Mouse (Mus musculus) midbrain, embryonic 14.5 days (tissue): ENCODE measurements around the gene Siae. TPM values are rescaled to one million over a fixed set of nuclear protein-coding genes. Genes with fewer than 3 reads are reported as not detected.
A peak's percentile ranks its signal among the peaks of the same experiment; 100 is the strongest.

ENCODE experiments used
- ATAC-seq: fragments of 200-750 bp; cut with Nextera tagmentation; 2 replicates; pipeline ENCODE4 v1.8.0; 2017; ENCODE audit warnings: moderate number of reproducible peaks, moderate library complexity; ENCODE audit not compliant: low FRiP score, low TSS enrichment
- DNase-seq: peaks from one replicate; pipeline ENCODE4 v3.0.0-alpha.2; 2015
- H3K27ac ChIP-seq: fragments of 300-500 bp; sonication (generic); replicated peaks from 2 replicates; pipeline ENCODE4 v1.5.1; 2014; ENCODE audit warnings: mild to moderate bottlenecking, low read depth, low read length, moderate library complexity
- H3K27me3 ChIP-seq: fragments of 300-500 bp; sonication (generic); 2 replicates; pipeline ENCODE4 v1.6.1; 2014; ENCODE audit warnings: low read length, control low read depth, mixed read lengths; ENCODE audit not compliant: control insufficient read depth, insufficient read depth
- H3K36me3 ChIP-seq: fragments of 300-500 bp; sonication (generic); 2 replicates; pipeline ENCODE4 v1.6.1; 2014; ENCODE audit warnings: low read length, control low read depth; ENCODE audit not compliant: control insufficient read depth, insufficient read depth
- H3K4me1 ChIP-seq: fragments of 300-500 bp; sonication (generic); 2 replicates; pipeline ENCODE4 v1.6.1; 2014; ENCODE audit warnings: mild to moderate bottlenecking, antibody characterized with exemption, low read length, control low read depth; ENCODE audit not compliant: control insufficient read depth, insufficient read depth
- H3K4me2 ChIP-seq: fragments of 300-500 bp; sonication (generic); 2 replicates; pipeline ENCODE4 v1.6.1; 2014; ENCODE audit warnings: mild to moderate bottlenecking, low read length, moderate library complexity
- H3K4me3 ChIP-seq: fragments of 300-500 bp; sonication (generic); replicated peaks from 2 replicates; pipeline ENCODE4 v1.5.1; 2014; ENCODE audit warnings: low read depth, low read length
- H3K9ac ChIP-seq: fragments of 300-500 bp; sonication (generic); replicated peaks from 2 replicates; pipeline ENCODE4 v1.6.1; 2014; ENCODE audit warnings: mild to moderate bottlenecking, low read length, moderate library complexity
- H3K9me3 ChIP-seq: fragments of 300-500 bp; sonication (generic); 2 replicates; pipeline ENCODE4 v1.6.1; 2016; ENCODE audit warnings: low read length, control low read depth, mixed read lengths; ENCODE audit not compliant: control insufficient read depth
- WGBS: fragments of 180-500 bp; shearing (Covaris S2); extraction: QIAGEN DNeasy Blood & Tissue Kit; methylation state at CpG from one replicate; pipeline ENCODE4 v1.1.7; 2014; 5-methylcytosine and 5-hydroxymethylcytosine counted together
- polyA plus RNA-seq: library from polyadenylated mRNA; unstranded; fragments of >200 nt; fragmentation: Nextera tagmentation; extraction: Ambion mirVana; gene quantifications from 2 replicates; pipeline ENCODE4 v1.2.1, GENCODE M21; 2014

Gene Siae
- polyA plus RNA-seq, 1 experiment from 2014 or later = 12.3 TPM

GRCm38 (mm10) chr9:37605089-37605488 is 49.6 kb downstream of the Siae start:
- no peak overlapping the region for H3K4me3 ChIP-seq
- H3K9ac ChIP-seq = no peak overlapping the region
- no peak overlapping the region for H3K4me2 ChIP-seq
- ATAC-seq (no peak), DNase-seq (no peak)
- H3K9me3 ChIP-seq = no peaks in the 10 kb centered on the region
- H3K27me3 ChIP-seq = no peaks in the 10 kb centered on the region
- no peak overlapping the region for H3K27ac ChIP-seq
- no peaks in the 10 kb centered on the region for H3K36me3 ChIP-seq
- 98% methylated on average over 3 of the region's 3 CpGs for WGBS
- no peaks in the 10 kb centered on the region for H3K4me1 ChIP-seq

DNA sequence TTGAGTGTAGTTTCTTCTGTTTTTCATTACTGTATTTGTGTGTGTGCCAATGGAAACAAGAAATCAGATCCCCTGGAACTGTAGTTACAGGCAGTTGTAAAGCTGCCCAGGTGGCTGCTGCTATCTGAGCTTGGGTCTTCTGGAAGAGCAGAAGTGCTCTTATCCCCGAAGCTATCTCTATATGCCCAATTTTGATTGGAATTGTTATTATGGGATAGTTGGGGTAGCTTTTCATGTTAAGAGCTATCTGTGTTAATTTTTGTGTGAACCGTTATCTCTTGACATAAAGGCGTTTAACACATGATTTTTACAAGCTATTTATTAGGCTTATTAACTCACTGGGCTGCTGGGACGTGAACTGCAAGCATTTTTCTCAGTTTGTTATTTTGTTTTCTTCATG is 54.1 kb downstream of the Siae start:
- DNase-seq (no peak), ATAC-seq (no peak)
- WGBS = 85% methylated on average over 4 of the region's 4 CpGs
- Histone ChIP-seq H3K27ac (no peak overlapping the region), H3K36me3 (no peaks in the 10 kb centered on the region), H3K4me3 (no peak overlapping the region), H3K9me3 (no peaks in the 10 kb centered on the region), H3K4me2 (no peak overlapping the region), H3K4me1 (peaks cover 6% of the 10 kb centered on the region), H3K27me3 (no peaks in the 10 kb centered on the region), H3K9ac (no peak overlapping the region)

GRCm38 (mm10) chr9:37613182-37613910 is 57.8 kb downstream of the Siae start, which contains the start of gene Spa17:
Spa17 (minus strand) TSS chr9:37613722.
- Histone ChIP-seq H3K4me2 (peak within 1 kb of the TSS; percentile 60), H3K4me3 (peak within 1 kb of the TSS; percentile 57), H3K27ac (peak within 1 kb of the TSS; percentile 83), H3K4me1 (peaks cover 6% of the 10 kb centered on the region), H3K36me3 (no peaks in the 10 kb centered on the region), H3K9ac (peak within 1 kb of the TSS; percentile 79), H3K27me3 (no peaks in the 10 kb centered on the region), H3K9me3 (no peaks in the 10 kb centered on the region)
- DNase-seq (peak; percentile 94), ATAC-seq (peak; percentile 95)
- WGBS = under 1% methylated on average over 45 of the region's 45 CpGs

DNA sequence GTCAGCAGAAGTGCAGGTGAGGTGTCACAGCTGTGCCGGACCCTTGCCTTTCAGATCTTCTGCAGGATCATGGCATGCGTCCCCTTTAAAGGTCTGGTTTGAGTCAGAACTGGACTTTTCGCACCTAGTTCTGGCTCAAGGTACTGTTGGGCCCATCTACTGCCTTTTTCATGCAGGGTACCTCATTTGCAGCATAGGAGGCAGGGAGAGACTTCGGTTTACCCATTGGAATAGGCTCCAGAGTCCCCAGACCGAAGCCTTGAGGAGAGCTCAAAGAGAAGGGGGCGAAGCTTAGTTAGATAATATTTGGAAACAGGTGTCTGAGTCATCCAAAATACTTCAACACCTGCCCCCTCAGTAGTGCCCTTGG is 58.4 kb downstream of the Siae start:
- Histone ChIP-seq H3K27ac (peak overlapping the region; percentile 70), H3K4me2 (peak overlapping the region; percentile 60), H3K9ac (peak overlapping the region; percentile 50; the same call in 1 of the 2 replicates), H3K4me3 (peak overlapping the region; percentile 57), H3K27me3 (no peaks in the 10 kb centered on the region), H3K4me1 (peaks cover 6% of the 10 kb centered on the region), H3K36me3 (no peaks in the 10 kb centered on the region), H3K9me3 (no peaks in the 10 kb centered on the region)
- WGBS = 20% methylated on average over 6 of the region's 6 CpGs
- ATAC-seq (no peak; the same call in 1 of the 2 replicates), DNase-seq (no peak)

GRCm38 (mm10) chr9:37614316-37614715 is 58.8 kb downstream of the Siae start:
- peak; percentile 4; the same call in 1 of the 2 replicates for ATAC-seq

GRCm38 (mm10) chr9:37615220-37615619 is 59.7 kb downstream of the Siae start:
- no peaks in the 10 kb centered on the region for H3K9me3 ChIP-seq
- no peak overlapping the region for H3K4me3 ChIP-seq
- H3K27me3 ChIP-seq = no peaks in the 10 kb centered on the region
- no peaks in the 10 kb centered on the region for H3K36me3 ChIP-seq
- DNase-seq = no peak
- no peak overlapping the region for H3K9ac ChIP-seq
- H3K4me1 ChIP-seq = peaks cover 6% of the 10 kb centered on the region
- WGBS = 56% methylated on average over 5 of the region's 5 CpGs
- no peak overlapping the region for H3K4me2 ChIP-seq
- ATAC-seq = no peak
- no peak overlapping the region for H3K27ac ChIP-seq

More at GRCm38 (mm10) chr9:37614316-37614715, 58.8 kb downstream of the Siae start:
- Histone ChIP-seq H3K4me1 (peaks cover 6% of the 10 kb centered on the region), H3K4me3 (peak overlapping the region; percentile 57; the same call in 1 of the 2 replicates), H3K27ac (no peak overlapping the region), H3K4me2 (peak overlapping the region; percentile 60), H3K27me3 (no peaks in the 10 kb centered on the region), H3K9me3 (no peaks in the 10 kb centered on the region), H3K36me3 (no peaks in the 10 kb centered on the region), H3K9ac (no peak overlapping the region; the same call in 1 of the 2 replicates)
- DNase-seq = no peak

DNA sequence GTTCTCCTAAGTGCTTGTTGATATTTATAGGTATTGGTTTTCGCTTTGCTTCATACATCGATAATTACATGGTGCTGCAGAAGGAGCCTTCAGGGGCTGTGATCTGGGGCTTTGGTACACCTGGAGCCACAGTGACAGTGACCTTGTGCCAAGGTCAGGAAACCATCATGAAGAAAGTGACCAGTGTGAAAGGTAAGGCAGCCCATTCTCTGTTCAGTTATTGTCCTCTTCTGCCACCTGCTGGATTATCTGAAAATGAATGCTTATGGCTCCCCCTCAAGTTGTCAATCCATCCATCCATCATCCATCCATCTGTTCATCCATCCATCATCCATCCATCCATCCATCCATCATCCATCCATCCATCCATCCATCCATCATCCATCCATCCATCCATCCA is 61.3 kb downstream of the Siae start:
- no peak for ATAC-seq
- no peak overlapping the region for H3K27ac ChIP-seq
- no peak overlapping the region for H3K4me2 ChIP-seq
- 54% methylated on average over 2 of the region's 2 CpGs for WGBS
- H3K9ac ChIP-seq = no peak overlapping the region
- peaks cover 6% of the 10 kb centered on the region for H3K4me1 ChIP-seq
- H3K9me3 ChIP-seq = no peaks in the 10 kb centered on the region
- no peak overlapping the region for H3K4me3 ChIP-seq
- no peaks in the 10 kb centered on the region for H3K36me3 ChIP-seq
- no peaks in the 10 kb centered on the region for H3K27me3 ChIP-seq
- DNase-seq = peak; percentile 75

- H3K4me2 ChIP-seq = no peak overlapping the region
- H3K36me3 ChIP-seq = no peaks in the 10 kb centered on the region
- no peak overlapping the region for H3K27ac ChIP-seq
- H3K9me3 ChIP-seq = no peaks in the 10 kb centered on the region
- H3K27me3 ChIP-seq = no peaks in the 10 kb centered on the region
- no peak overlapping the region for H3K9ac ChIP-seq
- WGBS = 88% methylated on average over 6 of the region's 6 CpGs
- no peak overlapping the region for H3K4me3 ChIP-seq
- H3K4me1 ChIP-seq = peaks cover 10% of the 10 kb centered on the region
- ATAC-seq (no peak), DNase-seq (no peak)
These were observed 65.8 kb downstream of the Siae start for GRCm38 (mm10) chr9:37621290-37621689.

GRCm38 (mm10) chr9:37623981-37624380 is 68.5 kb downstream of the Siae start:
- no peaks in the 10 kb centered on the region for H3K36me3 ChIP-seq
- no peak for DNase-seq
- WGBS = 84% methylated on average over 3 of the region's 3 CpGs
- peaks cover 17% of the 10 kb centered on the region for H3K4me1 ChIP-seq
- ATAC-seq = no peak
- no peak overlapping the region for H3K4me2 ChIP-seq
- H3K9me3 ChIP-seq = no peaks in the 10 kb centered on the region
- H3K4me3 ChIP-seq = no peak overlapping the region
- no peaks in the 10 kb centered on the region for H3K27me3 ChIP-seq
- no peak overlapping the region for H3K27ac ChIP-seq
- H3K9ac ChIP-seq = no peak overlapping the region
